Mouse (Mus musculus): Measurements from ENCODE around the gene Hoxc4. TPM values are rescaled to one million over a fixed set of nuclear protein-coding genes. Genes with fewer than 3 reads are reported as not detected.

Gene Hoxc4
- polyA plus RNA-seq (2017; shearing (Covaris generic)), result not detected

GRCm38 (mm10) chr15:103018636-103019035, at the start of gene Hoxc4:
TSS of gene Hoxc4 (plus strand) at chr15:103018934.
- no peak for ATAC-seq

- no peak for ATAC-seq
Observed at GRCm38 (mm10) chr15:102969296-102969695, 49.4 kb upstream of the Hoxc4 start.

GRCm38 (mm10) chr15:102970740-102971139, 48.0 kb upstream of the Hoxc4 start:
- ATAC-seq, result no peak

GRCm38 (mm10) chr15:102972254-102972653, 46.5 kb upstream of the Hoxc4 start:
- no peak for ATAC-seq

- ATAC-seq, result no peak
Observed at GRCm38 (mm10) chr15:102972753-102973152, 46.0 kb upstream of the Hoxc4 start.

- ATAC-seq, result no peak
Observed at GRCm38 (mm10) chr15:102975034-102975433, 43.7 kb upstream of the Hoxc4 start.

- ATAC-seq, result no peak
Observed at GRCm38 (mm10) chr15:102975688-102976111, 43.0 kb upstream of the Hoxc4 start.

- ATAC-seq, result no peak
Observed at GRCm38 (mm10) chr15:102976171-102976570, 42.6 kb upstream of the Hoxc4 start, which contains the start of gene Hoxc9. TSS of gene Hoxc9 (plus strand) at chr15:102976439.

GRCm38 (mm10) chr15:102976631-102977422, 41.9 kb upstream of the Hoxc4 start:
- peak; percentile 53 for ATAC-seq

GRCm38 (mm10) chr15:102977423-102977974, 41.2 kb upstream of the Hoxc4 start:
- ATAC-seq, result peak; percentile 50

- ATAC-seq, result no peak
Observed at GRCm38 (mm10) chr15:102978615-102979515, 39.9 kb upstream of the Hoxc4 start.

GRCm38 (mm10) chr15:102979936-102980335, 38.8 kb upstream of the Hoxc4 start:
- no peak for ATAC-seq

GRCm38 (mm10) chr15:102980352-102980751, 38.4 kb upstream of the Hoxc4 start:
- ATAC-seq, result no peak

- no peak for ATAC-seq
Observed at GRCm38 (mm10) chr15:102980912-102981311, 37.8 kb upstream of the Hoxc4 start.

GRCm38 (mm10) chr15:102981379-102982288, 37.1 kb upstream of the Hoxc4 start:
- ATAC-seq, result peak; percentile 29

- no peak for ATAC-seq
Observed at GRCm38 (mm10) chr15:102983716-102984115, 35.0 kb upstream of the Hoxc4 start.

- ATAC-seq, result no peak
Observed at GRCm38 (mm10) chr15:102984521-102984920, 34.2 kb upstream of the Hoxc4 start.

GRCm38 (mm10) chr15:102984925-102985324, 33.8 kb upstream of the Hoxc4 start:
- ATAC-seq, result no peak

GRCm38 (mm10) chr15:102987124-102987833, 31.5 kb upstream of the Hoxc4 start:
- ATAC-seq, result peak; percentile 69

GRCm38 (mm10) chr15:102988078-102988477, 30.7 kb upstream of the Hoxc4 start:
- no peak for ATAC-seq

All from inflammation-experienced regulatory T-cells, adult 6 months (primary cell).